Mouse (Mus musculus) bone marrow macrophage, adult 2 months (primary cell): Measurements from ENCODE around the gene Rad54l2. TPM values are rescaled to one million over a fixed set of nuclear protein-coding genes. Genes with fewer than 3 reads are reported as not detected.

ENCODE experiments used
- H3K27ac ChIP-seq: 2 replicates; pipeline ENCODE4 v1.5.1; 2012; ENCODE audit warnings: low read depth, low read length; ENCODE audit not compliant: insufficient read depth
- H3K4me1 ChIP-seq: 2 replicates; pipeline ENCODE4 v1.6.1; 2012; ENCODE audit warnings: low read length; ENCODE audit not compliant: control insufficient read depth, insufficient read depth
- H3K4me3 ChIP-seq: 2 replicates; pipeline ENCODE4 v1.5.1; 2012; ENCODE audit warnings: mild to moderate bottlenecking, low read length, moderate library complexity; ENCODE audit not compliant: insufficient read depth
- CTCF ChIP-seq: IDR thresholded peaks from 2 replicates; pipeline ENCODE4 v1.5.1; 2012; ENCODE audit warnings: low read depth, mild to moderate bottlenecking, low read length, moderate library complexity
- POLR2A ChIP-seq: IDR thresholded peaks from 2 replicates; pipeline ENCODE4 v1.6.1; 2012; ENCODE audit warnings: mild to moderate bottlenecking, low read depth, low read length, borderline replicate concordance
- polyA plus RNA-seq: library from polyadenylated mRNA; stranded (reverse); fragments of >200 nt; gene quantifications from 2 replicates; pipeline ENCODE4 v1.2.4, GENCODE M21; 2012; ENCODE audit not compliant: missing spikeins, insufficient read depth, insufficient read length

Gene Rad54l2
- polyA plus RNA-seq, 1 experiment, result 7.6 TPM

GRCm38 (mm10) chr9:106787979-106788811 lies 799 bp downstream of the Rad54l2 start:
- H3K4me1 ChIP-seq, result peaks cover 3% of the 10 kb centered on the region
- no peak overlapping the region for H3K27ac ChIP-seq
- TF ChIP-seq POLR2A (no peak), CTCF (no peak)
- peak overlapping the region; percentile 81 for H3K4me3 ChIP-seq

DNA sequence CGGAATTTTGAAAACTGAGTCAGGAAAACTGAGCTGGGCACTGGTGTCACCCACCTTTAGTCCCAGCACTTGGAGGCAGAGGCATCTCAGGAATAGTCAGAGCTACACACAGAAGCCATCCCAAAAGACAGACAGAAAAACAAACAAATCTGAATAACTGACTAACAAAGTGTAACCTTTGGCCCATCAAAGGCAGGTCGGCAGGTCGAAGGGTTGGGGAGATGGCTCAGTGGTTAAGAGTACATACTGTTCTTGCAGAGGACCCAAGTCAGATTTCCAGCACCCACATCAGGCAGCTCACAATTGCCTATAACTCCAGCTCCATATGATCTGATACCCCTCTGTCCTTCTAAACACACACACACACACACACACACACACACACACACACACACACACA lies 3.8 kb downstream of the Rad54l2 start:
- H3K27ac ChIP-seq, result no peak overlapping the region
- H3K4me3 ChIP-seq, result no peak overlapping the region
- peaks cover 6% of the 10 kb centered on the region for H3K4me1 ChIP-seq
- TF ChIP-seq POLR2A (no peak), CTCF (no peak)

- H3K4me3 ChIP-seq, result no peak overlapping the region
- no peak for TF ChIP-seq POLR2A
- no peak for TF ChIP-seq CTCF
- H3K4me1 ChIP-seq, result peaks cover 19% of the 10 kb centered on the region
- no peak overlapping the region for H3K27ac ChIP-seq
Measured at GRCm38 (mm10) chr9:106783554-106783953, 5.4 kb downstream of the Rad54l2 start.

- no peak for TF ChIP-seq POLR2A
- TF ChIP-seq CTCF, result no peak
- Histone ChIP-seq H3K4me3 (no peak overlapping the region), H3K27ac (no peak overlapping the region), H3K4me1 (peaks cover 28% of the 10 kb centered on the region)
Measured at GRCm38 (mm10) chr9:106780086-106780485, 8.9 kb downstream of the Rad54l2 start.

- Histone ChIP-seq H3K4me3 (no peak overlapping the region), H3K27ac (peak overlapping the region; percentile 29), H3K4me1 (peaks cover 28% of the 10 kb centered on the region)
- TF ChIP-seq CTCF, result no peak
- no peak for TF ChIP-seq POLR2A
Measured at GRCm38 (mm10) chr9:106778319-106778718, 10.7 kb downstream of the Rad54l2 start.

DNA sequence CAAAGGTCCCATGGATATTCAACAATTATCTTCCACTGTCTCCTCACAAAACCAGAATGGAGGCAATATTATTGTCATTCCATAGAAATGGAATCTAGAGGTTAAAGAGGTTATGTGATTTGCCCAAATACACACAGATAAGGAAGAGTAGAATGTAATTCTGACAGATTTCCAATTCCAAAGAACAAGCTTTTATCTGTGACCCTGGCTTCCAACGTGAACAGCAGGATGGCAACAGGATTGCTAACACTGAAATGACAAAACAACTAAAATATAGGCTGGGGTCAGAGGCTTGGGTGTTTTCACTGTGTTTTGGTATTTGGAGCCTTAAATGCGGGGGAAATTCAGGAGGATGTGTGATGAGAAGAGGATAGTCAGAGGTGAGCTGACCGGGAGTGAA lies 11.6 kb downstream of the Rad54l2 start:
- peaks cover 28% of the 10 kb centered on the region for H3K4me1 ChIP-seq
- no peak overlapping the region for H3K27ac ChIP-seq
- H3K4me3 ChIP-seq, result no peak overlapping the region
- no peak for TF ChIP-seq POLR2A
- TF ChIP-seq CTCF, result no peak

DNA sequence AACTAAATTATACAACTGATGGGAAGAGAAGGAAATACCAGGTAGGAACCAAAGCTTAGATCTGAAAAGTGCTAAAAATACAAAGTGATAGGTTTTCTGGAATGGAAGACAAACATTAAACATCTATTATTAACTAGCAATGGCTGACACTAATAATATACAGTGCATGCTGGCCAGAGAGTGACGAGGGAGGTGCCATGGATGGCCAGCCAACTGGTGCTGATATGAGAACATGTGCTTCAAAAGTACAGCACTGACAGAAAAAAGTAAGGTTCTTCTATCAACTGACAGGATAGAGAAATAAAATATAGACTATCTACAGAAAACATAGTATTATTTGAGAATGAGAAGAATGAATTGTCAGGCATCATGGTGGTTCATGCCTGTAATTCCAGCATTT lies 12.9 kb downstream of the Rad54l2 start:
- no peak for TF ChIP-seq POLR2A
- no peak for TF ChIP-seq CTCF
- H3K4me1 ChIP-seq, result peaks cover 35% of the 10 kb centered on the region
- no peak overlapping the region for H3K27ac ChIP-seq

DNA sequence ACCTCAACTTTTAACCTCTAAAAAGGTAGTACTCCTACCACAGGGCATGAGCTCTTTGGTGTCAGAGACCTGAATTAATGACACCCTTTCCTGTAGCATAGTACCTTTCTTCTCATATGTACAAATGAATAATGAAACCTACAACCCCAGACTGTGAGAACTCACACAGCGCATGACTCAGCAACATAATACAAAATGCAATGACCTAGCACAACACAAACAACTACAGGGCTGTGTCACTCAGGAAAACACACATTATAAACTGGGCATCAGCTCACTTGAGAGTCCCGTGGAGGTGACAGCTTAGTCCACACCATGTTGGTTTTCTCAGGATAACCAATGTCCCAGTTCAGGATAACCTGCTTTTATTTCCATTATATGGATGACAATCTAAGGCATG lies 17.2 kb downstream of the Rad54l2 start:
- H3K27ac ChIP-seq, result no peak overlapping the region
- no peak overlapping the region for H3K4me3 ChIP-seq
- TF ChIP-seq CTCF (no peak), POLR2A (no peak)
- H3K4me1 ChIP-seq, result peaks cover 27% of the 10 kb centered on the region

More for the DNA sequence above, 12.9 kb downstream of the Rad54l2 start:
- no peak overlapping the region for H3K4me3 ChIP-seq

DNA sequence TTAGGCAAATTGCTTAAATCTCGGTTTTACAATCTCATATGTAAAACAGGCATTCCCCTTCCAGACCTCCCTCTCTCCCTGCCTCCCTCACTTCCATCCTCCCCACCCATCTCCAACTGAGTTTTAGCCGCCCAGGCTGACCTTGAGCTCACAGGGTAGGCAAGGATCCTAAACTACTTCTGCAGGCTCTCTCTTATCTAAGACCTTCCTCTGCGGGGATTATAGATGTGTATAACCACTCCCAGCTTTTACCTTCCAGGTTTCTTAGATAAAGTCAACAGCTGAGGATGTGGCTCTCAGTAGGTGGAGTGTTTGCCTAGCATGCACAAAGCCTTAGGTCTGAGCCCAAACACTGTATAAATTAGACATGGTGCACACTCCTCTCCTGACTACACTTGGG lies 18.8 kb downstream of the Rad54l2 start:
- H3K4me3 ChIP-seq, result no peak overlapping the region
- H3K27ac ChIP-seq, result peak overlapping the region; percentile 24
- peaks cover 27% of the 10 kb centered on the region for H3K4me1 ChIP-seq
- TF ChIP-seq POLR2A, result no peak
- TF ChIP-seq CTCF, result no peak

- H3K4me1 ChIP-seq, result peaks cover 27% of the 10 kb centered on the region
- peak overlapping the region; percentile 24 for H3K27ac ChIP-seq
- TF ChIP-seq POLR2A (no peak), CTCF (no peak)
- H3K4me3 ChIP-seq, result no peak overlapping the region
Measured at GRCm38 (mm10) chr9:106769781-106770180, 19.2 kb downstream of the Rad54l2 start.

GRCm38 (mm10) chr9:106756421-106756820 lies 32.6 kb downstream of the Rad54l2 start:
- Histone ChIP-seq H3K4me1 (peaks cover 23% of the 10 kb centered on the region), H3K27ac (no peak overlapping the region), H3K4me3 (no peak overlapping the region)
- TF ChIP-seq CTCF (no peak), POLR2A (no peak)
